Mouse (Mus musculus) E14TG2a.4 (cell line): ENCODE measurements around the gene Fbxo41.

Experiments used
- CTCF ChIP-seq: conservative IDR thresholded peaks from 2 replicates; pipeline ENCODE4 v1.5.1; 2014; ENCODE audit warnings: low read length
- NANOG ChIP-seq: IDR thresholded peaks from 2 replicates; pipeline ENCODE4 v1.6.1; 2014; ENCODE audit warnings: borderline replicate concordance, low read length, mixed read lengths
- POU5F1 ChIP-seq: IDR thresholded peaks from 2 replicates; pipeline ENCODE4 v1.6.1; 2014; ENCODE audit warnings: low read length, borderline replicate concordance

- TF ChIP-seq CTCF (no peak), NANOG (no peak), POU5F1 (no peak)
These were observed 19.2 kb upstream of the Fbxo41 start for GRCm38 (mm10) chr6:85522026-85522425.
